Mouse (Mus musculus): ENCODE data around the gene R3hdm4. TPM values are rescaled to one million over a fixed set of nuclear protein-coding genes. Genes with fewer than 3 reads are reported as not detected.
A peak's percentile ranks its signal among the peaks of the same experiment; 100 is the strongest.

Gene R3hdm4
- polyA plus RNA-seq, 1 experiment from 2014 or later: 126 TPM

- H3K36me3 ChIP-seq: peaks cover 8% of the 10 kb centered on the region
- no peaks in the 10 kb centered on the region for H3K9me3 ChIP-seq (replicated peaks)
- 0 out of 2 replicates have a peak overlapping the region, but pooled peaks have one; percentile 93 for H3K27ac ChIP-seq (replicated peaks)
- H3K27me3 ChIP-seq (ENCODE audit: low read depth, poor library complexity, severe bottlenecking): peaks cover 58% of the 10 kb centered on the region
- WGBS: 67% methylated on average over 5 of the region's 5 CpGs
- H3K4me3 ChIP-seq: peak overlapping the region; percentile 76
- H3K4me1 ChIP-seq: peaks cover 80% of the 10 kb centered on the region
- no peak for DNase-seq (ENCODE audit: low spot score)
These were observed 3.4 kb downstream of the R3hdm4 start for GRCm38 (mm10) chr10:79917532-79918100.

GRCm38 (mm10) chr10:79916808-79917531 is 4.0 kb downstream of the R3hdm4 start, which contains the start of gene Kiss1r:
TSS of gene Kiss1r (plus strand) at chr10:79916971.
- H3K4me3 ChIP-seq: peak within 1 kb of the TSS; percentile 76
- DNase-seq (ENCODE audit: low spot score): peak; percentile 88
- 3% methylated on average over 42 of the region's 42 CpGs for WGBS
- peaks cover 80% of the 10 kb centered on the region for H3K4me1 ChIP-seq
- peaks cover 52% of the 10 kb centered on the region for H3K27me3 ChIP-seq (ENCODE audit: low read depth, poor library complexity, severe bottlenecking)
- peak within 1 kb of the TSS; percentile 93 for H3K27ac ChIP-seq (replicated peaks)
- H3K9me3 ChIP-seq (replicated peaks): no peaks in the 10 kb centered on the region
- peaks cover 14% of the 10 kb centered on the region for H3K36me3 ChIP-seq

GRCm38 (mm10) chr10:79916081-79916480 is 4.9 kb downstream of the R3hdm4 start:
- Histone ChIP-seq H3K4me3 (peak overlapping the region; percentile 76), H3K4me1 (peaks cover 72% of the 10 kb centered on the region), H3K27me3 (ENCODE audit: low read depth, poor library complexity, severe bottlenecking) (peaks cover 43% of the 10 kb centered on the region), H3K27ac (replicated peaks) (peak overlapping the region; percentile 93), H3K36me3 (peaks cover 23% of the 10 kb centered on the region), H3K9me3 (replicated peaks) (no peaks in the 10 kb centered on the region)
- 8% methylated on average over 8 of the region's 8 CpGs for WGBS
- no peak for DNase-seq (ENCODE audit: low spot score)

GRCm38 (mm10) chr10:79914948-79915596 is 5.9 kb downstream of the R3hdm4 start:
- no peak overlapping the region for H3K27ac ChIP-seq (replicated peaks)
- H3K4me3 ChIP-seq: peak overlapping the region; percentile 76; the same call in 1 of the 2 replicates
- peaks cover 62% of the 10 kb centered on the region for H3K4me1 ChIP-seq
- H3K27me3 ChIP-seq (ENCODE audit: low read depth, poor library complexity, severe bottlenecking): peaks cover 33% of the 10 kb centered on the region
- peaks cover 31% of the 10 kb centered on the region for H3K36me3 ChIP-seq
- no peaks in the 10 kb centered on the region for H3K9me3 ChIP-seq (replicated peaks)
- DNase-seq (ENCODE audit: low spot score): no peak
- 74% methylated on average over 7 of the region's 7 CpGs for WGBS

- peaks cover 25% of the 10 kb centered on the region for H3K27me3 ChIP-seq (ENCODE audit: low read depth, poor library complexity, severe bottlenecking)
- no peak for DNase-seq (ENCODE audit: low spot score)
- peak overlapping the region; percentile 20; the same call in 1 of the 2 replicates for H3K4me3 ChIP-seq
- no peaks in the 10 kb centered on the region for H3K9me3 ChIP-seq (replicated peaks)
- no peak overlapping the region for H3K27ac ChIP-seq (replicated peaks)
- peaks cover 62% of the 10 kb centered on the region for H3K4me1 ChIP-seq
- peaks cover 31% of the 10 kb centered on the region for H3K36me3 ChIP-seq
- 65% methylated on average over 11 of the region's 11 CpGs for WGBS
These were observed 6.7 kb downstream of the R3hdm4 start for GRCm38 (mm10) chr10:79914131-79914947.

GRCm38 (mm10) chr10:79912412-79912811 is 8.6 kb downstream of the R3hdm4 start:
- Histone ChIP-seq H3K9me3 (replicated peaks) (no peaks in the 10 kb centered on the region), H3K27me3 (ENCODE audit: low read depth, poor library complexity, severe bottlenecking) (peaks cover 6% of the 10 kb centered on the region), H3K4me3 (no peak overlapping the region), H3K27ac (replicated peaks) (no peak overlapping the region), H3K4me1 (peaks cover 57% of the 10 kb centered on the region), H3K36me3 (peaks cover 32% of the 10 kb centered on the region)
- WGBS: 64% methylated on average over 20 of the region's 20 CpGs
- no peak for DNase-seq (ENCODE audit: low spot score)

GRCm38 (mm10) chr10:79910556-79910955 is 10.5 kb downstream of the R3hdm4 start, which contains the start of gene Gm26602:
TSS of gene Gm26602 (plus strand) at chr10:79910856.
- Histone ChIP-seq H3K9me3 (replicated peaks) (no peaks in the 10 kb centered on the region), H3K36me3 (peaks cover 49% of the 10 kb centered on the region), H3K27ac (replicated peaks) (peak within 1 kb of the TSS; percentile 100; the same call in 1 of the 2 replicates), H3K4me1 (peaks cover 44% of the 10 kb centered on the region), H3K27me3 (ENCODE audit: low read depth, poor library complexity, severe bottlenecking) (peaks cover 9% of the 10 kb centered on the region), H3K4me3 (no peak within 1 kb of the TSS)
- 100% methylated on average over 4 of the region's 4 CpGs for WGBS
- DNase-seq (ENCODE audit: low spot score): no peak

- Histone ChIP-seq H3K27ac (replicated peaks) (peak overlapping the region; percentile 100), H3K27me3 (ENCODE audit: low read depth, poor library complexity, severe bottlenecking) (peaks cover 14% of the 10 kb centered on the region), H3K4me3 (peak overlapping the region; percentile 83), H3K36me3 (peaks cover 62% of the 10 kb centered on the region), H3K4me1 (peaks cover 31% of the 10 kb centered on the region), H3K9me3 (replicated peaks) (no peaks in the 10 kb centered on the region)
- WGBS: 25% methylated on average over 14 of the region's 14 CpGs
- DNase-seq (ENCODE audit: low spot score): peak; percentile 57
These were observed 11.7 kb downstream of the R3hdm4 start for GRCm38 (mm10) chr10:79909092-79909922.

- peaks cover 24% of the 10 kb centered on the region for H3K4me1 ChIP-seq
- H3K36me3 ChIP-seq: peaks cover 70% of the 10 kb centered on the region
- peak within 1 kb of the TSS; percentile 100 for H3K27ac ChIP-seq (replicated peaks)
- peak; percentile 98 for DNase-seq (ENCODE audit: low spot score)
- peak within 1 kb of the TSS; percentile 83 for H3K4me3 ChIP-seq
- H3K27me3 ChIP-seq (ENCODE audit: low read depth, poor library complexity, severe bottlenecking): peaks cover 23% of the 10 kb centered on the region
- H3K9me3 ChIP-seq (replicated peaks): no peaks in the 10 kb centered on the region
- 2% methylated on average over 52 of the region's 52 CpGs for WGBS
These were observed 12.6 kb downstream of the R3hdm4 start, which contains the start of gene Med16 for GRCm38 (mm10) chr10:79908167-79909091. TSS of gene Med16 (minus strand) at chr10:79908923.

GRCm38 (mm10) chr10:79907415-79907814 is 13.6 kb downstream of the R3hdm4 start:
- WGBS: 96% methylated on average over 10 of the region's 10 CpGs
- Histone ChIP-seq H3K4me1 (peaks cover 27% of the 10 kb centered on the region), H3K9me3 (replicated peaks) (no peaks in the 10 kb centered on the region), H3K36me3 (peaks cover 71% of the 10 kb centered on the region), H3K4me3 (peak overlapping the region; percentile 83; the same call in 1 of the 2 replicates), H3K27me3 (ENCODE audit: low read depth, poor library complexity, severe bottlenecking) (peaks cover 33% of the 10 kb centered on the region), H3K27ac (replicated peaks) (0 out of 2 replicates have a peak overlapping the region, but pooled peaks have one; percentile 100)
- no peak for DNase-seq (ENCODE audit: low spot score)

All from midbrain, embryonic 10.5 days (tissue).